Mouse (Mus musculus) C2C12 (cell line): Measurements from ENCODE around the gene Gxylt2.

ENCODE experiments used
- CEBPB ChIP-seq: IDR thresholded peaks from one replicate; pipeline ENCODE4 v1.6.1; 2011; ENCODE audit warnings: low read depth, mild to moderate bottlenecking, control low read depth, moderate library complexity
- CTCF ChIP-seq: IDR thresholded peaks from one replicate; pipeline ENCODE4 v1.5.1; 2011; ENCODE audit not compliant: control insufficient read depth, insufficient read depth, insufficient read length
- FOSL1 ChIP-seq: IDR thresholded peaks from one replicate; pipeline ENCODE4 v1.8.0; 2011; ENCODE audit warnings: mild to moderate bottlenecking, low read length; ENCODE audit not compliant: poor library complexity, insufficient read depth, severe bottlenecking
- MAX ChIP-seq: IDR thresholded peaks from one replicate; pipeline ENCODE4 v1.6.1; 2011; ENCODE audit warnings: mild to moderate bottlenecking, control low read depth
- MYOD1 ChIP-seq: IDR thresholded peaks from one replicate; pipeline ENCODE4 v1.6.1; 2011; ENCODE audit warnings: low read depth; ENCODE audit not compliant: control insufficient read depth, insufficient read length
- MYOG ChIP-seq: IDR thresholded peaks from one replicate; pipeline ENCODE4 v1.6.1; 2011; ENCODE audit not compliant: control insufficient read depth, insufficient read length; ENCODE audit errors: extremely low read depth
- USF1 ChIP-seq: IDR thresholded peaks from one replicate; pipeline ENCODE4 v1.6.1; 2011; ENCODE audit warnings: low read depth, mild to moderate bottlenecking, control low read depth, moderate library complexity

DNA sequence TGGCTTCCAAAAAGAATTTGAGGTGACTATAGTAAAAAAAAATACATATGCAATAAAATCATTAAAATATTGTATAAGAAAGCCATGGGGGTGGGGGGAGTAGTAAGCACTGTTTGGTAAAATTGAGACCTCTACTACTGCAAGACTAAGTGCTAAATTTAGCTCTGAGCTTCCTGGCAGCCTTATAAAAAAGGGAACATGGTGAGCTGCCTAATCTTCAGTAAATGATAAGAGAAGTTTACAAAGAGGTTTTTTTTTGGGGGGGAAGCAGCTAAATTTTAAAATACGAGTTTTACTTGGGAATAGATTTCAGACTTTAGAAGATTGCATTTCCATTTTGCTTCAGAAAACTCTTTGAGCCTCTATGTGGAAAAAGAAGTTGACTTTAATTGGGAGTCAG is 3.7 kb downstream of the Gxylt2 start:
- TF ChIP-seq CTCF (no peak), MYOG (no peak), USF1 (no peak), MAX (no peak), CEBPB (no peak), MYOD1 (no peak), FOSL1 (no peak)
